Mouse (Mus musculus) C2C12 (cell line): ENCODE results near the gene Tbxas1.

Source experiments
- CTCF ChIP-seq: IDR thresholded peaks from one replicate; pipeline ENCODE4 v1.5.1; 2011; ENCODE audit not compliant: control insufficient read depth, insufficient read depth, insufficient read length
- FOSL1 ChIP-seq: IDR thresholded peaks from one replicate; pipeline ENCODE4 v1.8.0; 2011; ENCODE audit warnings: mild to moderate bottlenecking, low read length; ENCODE audit not compliant: poor library complexity, insufficient read depth, severe bottlenecking
- MAX ChIP-seq: IDR thresholded peaks from one replicate; pipeline ENCODE4 v1.6.1; 2011; ENCODE audit warnings: mild to moderate bottlenecking, control low read depth

GRCm38 (mm10) chr6:39050836-39051235, 175.6 kb downstream of the Tbxas1 start:
- TF ChIP-seq CTCF (no peak), MAX (no peak), FOSL1 (no peak)
